Mouse (Mus musculus): Measurements from ENCODE around the gene Ly9. TPM values are rescaled to one million over a fixed set of nuclear protein-coding genes. Genes with fewer than 3 reads are reported as not detected.

Gene Ly9
- not detected in 2 replicates for polyA plus RNA-seq (2014; fragmentation: Nextera tagmentation; extraction: Ambion mirVana)

DNA sequence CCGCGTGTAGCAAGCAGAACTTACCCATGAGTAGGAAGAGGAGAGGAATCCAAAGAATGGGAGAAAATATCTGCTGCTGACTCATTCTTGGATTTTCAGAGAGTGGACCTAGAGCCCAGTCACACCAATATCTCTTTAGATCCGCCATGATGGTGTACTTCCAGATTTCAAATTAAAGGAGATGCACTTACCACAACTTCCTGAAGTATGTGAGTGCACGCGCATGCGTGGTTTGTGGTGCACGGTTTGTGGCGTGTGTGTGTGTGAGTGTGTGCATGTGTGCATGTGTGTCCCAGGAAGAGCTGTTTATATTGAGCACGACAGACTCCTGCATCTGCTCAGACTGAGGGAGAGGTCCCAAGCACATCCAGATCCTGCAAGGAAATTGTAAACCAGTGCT is at the start of gene Ly9:
Ly9 (minus strand) TSS at position 235 of the 400 bp plus-strand sequence.
- Histone ChIP-seq H3K9ac (ENCODE audit: low read depth, low read length) (no peak within 1 kb of the TSS), H3K9me3 (ENCODE audit: control insufficient read depth, low read length) (no peaks in the 10 kb centered on the region), H3K27me3 (ENCODE audit: control insufficient read depth, insufficient read depth, low read length) (no peaks in the 10 kb centered on the region), H3K27ac (ENCODE audit: low read depth, low read length) (no peak within 1 kb of the TSS), H3K4me1 (ENCODE audit: control insufficient read depth, insufficient read depth, low read length) (no peaks in the 10 kb centered on the region), H3K4me2 (replicated peaks; ENCODE audit: low read depth, low read length) (no peak within 1 kb of the TSS), H3K4me3 (ENCODE audit: low read length) (no peak within 1 kb of the TSS), H3K36me3 (ENCODE audit: control insufficient read depth, insufficient read depth, low read length) (no peaks in the 10 kb centered on the region)
- WGBS: 81% methylated on average over 9 of the region's 9 CpGs
- no peak for ATAC-seq (ENCODE audit: low FRiP score, low TSS enrichment)

DNA sequence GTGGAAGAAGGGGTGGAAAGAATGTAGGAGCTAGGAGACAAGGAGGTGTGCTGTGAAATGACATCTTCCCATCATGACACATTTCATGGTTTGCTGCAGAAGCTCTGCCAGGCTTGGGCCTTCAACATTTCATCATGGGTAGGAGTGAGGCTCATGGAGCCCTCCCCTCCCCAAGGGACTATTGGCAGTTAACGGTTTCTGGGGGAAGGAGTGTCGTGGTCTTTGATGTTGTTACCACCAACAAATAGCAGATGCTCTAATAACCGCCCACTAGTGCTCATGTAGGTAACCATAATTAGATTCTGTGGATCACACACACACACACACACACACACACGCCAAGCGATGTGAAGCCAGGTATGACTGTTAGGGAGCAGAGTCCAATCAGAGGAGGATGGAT is 45.5 kb upstream of the Ly9 start, which contains the start of gene Slamf7:
Slamf7 (minus strand) TSS at position 302 of the 400 bp plus-strand sequence.
- Histone ChIP-seq H3K9me3 (ENCODE audit: control insufficient read depth, low read length) (no peaks in the 10 kb centered on the region), H3K4me1 (ENCODE audit: control insufficient read depth, insufficient read depth, low read length) (no peaks in the 10 kb centered on the region), H3K36me3 (ENCODE audit: control insufficient read depth, insufficient read depth, low read length) (no peaks in the 10 kb centered on the region), H3K9ac (ENCODE audit: low read depth, low read length) (no peak within 1 kb of the TSS), H3K27ac (ENCODE audit: low read depth, low read length) (no peak within 1 kb of the TSS), H3K4me3 (ENCODE audit: low read length) (no peak within 1 kb of the TSS), H3K27me3 (ENCODE audit: control insufficient read depth, insufficient read depth, low read length) (no peaks in the 10 kb centered on the region), H3K4me2 (replicated peaks; ENCODE audit: low read depth, low read length) (no peak within 1 kb of the TSS)
- no peak for ATAC-seq (ENCODE audit: low FRiP score, low TSS enrichment)
- 86% methylated on average over 5 of the region's 5 CpGs for WGBS

DNA sequence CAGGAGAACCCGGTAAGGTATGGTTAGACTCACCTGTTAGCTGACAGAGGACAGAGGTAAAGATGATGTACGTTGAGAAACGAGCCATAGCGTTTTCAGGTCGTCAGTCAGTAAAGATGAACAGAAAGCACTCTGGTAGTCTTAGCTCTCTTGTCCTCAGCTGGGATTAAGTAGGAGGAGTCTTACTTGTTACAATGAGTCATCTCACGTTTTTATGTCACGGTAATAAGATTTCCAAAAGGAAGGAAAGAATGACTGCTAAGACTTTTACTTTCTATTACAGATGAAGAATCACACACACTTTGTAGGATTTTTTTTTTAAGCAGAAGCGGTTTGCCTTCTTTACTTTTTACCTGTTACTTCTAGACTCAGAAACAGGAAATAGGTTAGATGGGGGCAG is 41.6 kb upstream of the Ly9 start:
- Histone ChIP-seq H3K4me3 (ENCODE audit: low read length) (no peak overlapping the region), H3K4me1 (ENCODE audit: control insufficient read depth, insufficient read depth, low read length) (no peaks in the 10 kb centered on the region), H3K36me3 (ENCODE audit: control insufficient read depth, insufficient read depth, low read length) (no peaks in the 10 kb centered on the region), H3K27me3 (ENCODE audit: control insufficient read depth, insufficient read depth, low read length) (no peaks in the 10 kb centered on the region), H3K9ac (ENCODE audit: low read depth, low read length) (no peak overlapping the region), H3K27ac (ENCODE audit: low read depth, low read length) (no peak overlapping the region), H3K9me3 (ENCODE audit: control insufficient read depth, low read length) (no peaks in the 10 kb centered on the region), H3K4me2 (replicated peaks; ENCODE audit: low read depth, low read length) (no peak overlapping the region)
- 81% methylated on average over 8 of the region's 8 CpGs for WGBS
- ATAC-seq (ENCODE audit: low FRiP score, low TSS enrichment): no peak

DNA sequence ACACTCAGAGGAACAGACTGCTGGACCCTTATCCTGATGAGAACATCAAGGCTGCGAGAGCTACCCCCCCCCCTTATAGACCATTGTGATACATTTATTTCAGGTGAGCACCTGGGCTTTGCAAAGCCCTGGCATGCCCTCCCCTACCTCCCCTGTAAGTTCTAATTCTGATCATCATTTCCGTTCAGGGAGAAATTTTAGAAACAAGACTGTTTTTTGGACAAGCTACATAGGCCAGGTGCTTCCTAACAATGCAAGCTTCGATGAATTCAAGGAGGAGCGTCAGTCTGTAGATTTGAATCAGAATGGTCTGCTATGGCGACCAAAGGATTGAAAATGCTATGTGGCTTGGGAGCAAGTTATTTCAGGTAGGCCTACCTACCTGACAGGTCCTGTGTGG is 40.5 kb upstream of the Ly9 start:
- 85% methylated on average over 5 of the region's 5 CpGs for WGBS

DNA sequence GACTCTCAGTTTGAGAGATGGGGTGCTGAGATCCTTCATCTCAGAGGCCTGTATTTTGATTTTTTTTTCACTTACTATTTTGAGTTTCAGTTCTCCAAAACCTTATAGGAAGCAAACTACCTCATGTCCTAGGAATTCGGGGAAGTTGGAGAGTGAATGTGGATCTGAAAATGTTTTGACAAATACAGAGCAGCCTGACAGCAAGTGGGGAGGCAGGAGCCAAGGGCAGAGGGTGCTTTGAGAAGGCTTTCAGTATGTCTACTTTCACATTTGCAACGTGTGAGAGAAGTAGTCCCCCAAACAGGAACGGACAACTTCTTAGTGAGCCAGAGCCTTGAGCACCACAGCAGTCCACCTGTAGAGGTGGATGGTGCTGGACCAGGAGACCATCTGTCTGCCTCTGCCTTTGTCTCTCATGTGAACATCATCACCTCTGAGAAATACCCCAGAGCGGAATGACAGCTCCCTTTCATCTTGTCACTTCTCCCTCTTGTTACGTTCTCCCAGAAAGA is 39.3 kb upstream of the Ly9 start:
- Histone ChIP-seq H3K9ac (ENCODE audit: low read depth, low read length) (no peak overlapping the region), H3K9me3 (ENCODE audit: control insufficient read depth, low read length) (no peaks in the 10 kb centered on the region), H3K4me1 (ENCODE audit: control insufficient read depth, insufficient read depth, low read length) (no peaks in the 10 kb centered on the region), H3K4me3 (ENCODE audit: low read length) (no peak overlapping the region), H3K36me3 (ENCODE audit: control insufficient read depth, insufficient read depth, low read length) (no peaks in the 10 kb centered on the region), H3K27ac (ENCODE audit: low read depth, low read length) (no peak overlapping the region), H3K27me3 (ENCODE audit: control insufficient read depth, insufficient read depth, low read length) (no peaks in the 10 kb centered on the region), H3K4me2 (replicated peaks; ENCODE audit: low read depth, low read length) (no peak overlapping the region)
- 56% methylated on average over 5 of the region's 5 CpGs for WGBS
- no peak for ATAC-seq (ENCODE audit: low FRiP score, low TSS enrichment)

More for the DNA sequence above, 40.5 kb upstream of the Ly9 start:
- H3K4me3 ChIP-seq (ENCODE audit: low read length): no peak overlapping the region
- no peaks in the 10 kb centered on the region for H3K36me3 ChIP-seq (ENCODE audit: control insufficient read depth, insufficient read depth, low read length)
- no peaks in the 10 kb centered on the region for H3K27me3 ChIP-seq (ENCODE audit: control insufficient read depth, insufficient read depth, low read length)
- no peak overlapping the region for H3K9ac ChIP-seq (ENCODE audit: low read depth, low read length)
- no peak for ATAC-seq (ENCODE audit: low FRiP score, low TSS enrichment)
- H3K4me1 ChIP-seq (ENCODE audit: control insufficient read depth, insufficient read depth, low read length): no peaks in the 10 kb centered on the region
- H3K9me3 ChIP-seq (ENCODE audit: control insufficient read depth, low read length): no peaks in the 10 kb centered on the region
- H3K4me2 ChIP-seq (replicated peaks; ENCODE audit: low read depth, low read length): no peak overlapping the region
- no peak overlapping the region for H3K27ac ChIP-seq (ENCODE audit: low read depth, low read length)

- H3K9me3 ChIP-seq (ENCODE audit: control insufficient read depth, low read length): no peaks in the 10 kb centered on the region
- H3K36me3 ChIP-seq (ENCODE audit: control insufficient read depth, insufficient read depth, low read length): no peaks in the 10 kb centered on the region
- no peaks in the 10 kb centered on the region for H3K4me1 ChIP-seq (ENCODE audit: control insufficient read depth, insufficient read depth, low read length)
- WGBS: 70% methylated on average over 7 of the region's 7 CpGs
- no peak overlapping the region for H3K4me2 ChIP-seq (replicated peaks; ENCODE audit: low read depth, low read length)
- no peak overlapping the region for H3K4me3 ChIP-seq (ENCODE audit: low read length)
- H3K27me3 ChIP-seq (ENCODE audit: control insufficient read depth, insufficient read depth, low read length): no peaks in the 10 kb centered on the region
- no peak overlapping the region for H3K9ac ChIP-seq (ENCODE audit: low read depth, low read length)
- H3K27ac ChIP-seq (ENCODE audit: low read depth, low read length): no peak overlapping the region
- no peak for ATAC-seq (ENCODE audit: low FRiP score, low TSS enrichment)
These were observed 36.4 kb upstream of the Ly9 start for GRCm38 (mm10) chr1:171643612-171644011.

DNA sequence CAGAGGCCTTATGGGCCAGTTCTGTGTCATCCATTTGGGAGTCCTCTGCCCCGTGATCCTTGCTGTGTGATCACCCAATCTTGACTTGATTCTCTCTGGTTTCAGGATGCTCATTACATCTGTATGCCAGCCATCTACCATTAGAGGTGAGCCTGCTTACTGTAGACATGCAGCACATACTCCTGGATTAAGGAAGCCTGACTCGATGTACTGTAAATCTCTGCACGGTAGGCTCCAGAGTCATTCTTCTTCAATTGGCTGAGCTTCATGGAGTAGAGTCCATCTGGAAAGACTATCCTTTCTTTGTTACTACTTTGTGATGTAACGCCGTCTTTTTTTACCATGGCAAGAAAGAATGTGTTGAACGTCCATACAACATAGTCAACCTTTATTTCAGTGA is 33.6 kb upstream of the Ly9 start:
- H3K4me3 ChIP-seq (ENCODE audit: low read length): no peak overlapping the region
- no peaks in the 10 kb centered on the region for H3K36me3 ChIP-seq (ENCODE audit: control insufficient read depth, insufficient read depth, low read length)
- no peak overlapping the region for H3K4me2 ChIP-seq (replicated peaks; ENCODE audit: low read depth, low read length)
- ATAC-seq (ENCODE audit: low FRiP score, low TSS enrichment): no peak
- H3K4me1 ChIP-seq (ENCODE audit: control insufficient read depth, insufficient read depth, low read length): no peaks in the 10 kb centered on the region
- no peak overlapping the region for H3K27ac ChIP-seq (ENCODE audit: low read depth, low read length)
- no peaks in the 10 kb centered on the region for H3K9me3 ChIP-seq (ENCODE audit: control insufficient read depth, low read length)
- no peaks in the 10 kb centered on the region for H3K27me3 ChIP-seq (ENCODE audit: control insufficient read depth, insufficient read depth, low read length)
- WGBS: 93% methylated on average over 6 of the region's 6 CpGs
- no peak overlapping the region for H3K9ac ChIP-seq (ENCODE audit: low read depth, low read length)

DNA sequence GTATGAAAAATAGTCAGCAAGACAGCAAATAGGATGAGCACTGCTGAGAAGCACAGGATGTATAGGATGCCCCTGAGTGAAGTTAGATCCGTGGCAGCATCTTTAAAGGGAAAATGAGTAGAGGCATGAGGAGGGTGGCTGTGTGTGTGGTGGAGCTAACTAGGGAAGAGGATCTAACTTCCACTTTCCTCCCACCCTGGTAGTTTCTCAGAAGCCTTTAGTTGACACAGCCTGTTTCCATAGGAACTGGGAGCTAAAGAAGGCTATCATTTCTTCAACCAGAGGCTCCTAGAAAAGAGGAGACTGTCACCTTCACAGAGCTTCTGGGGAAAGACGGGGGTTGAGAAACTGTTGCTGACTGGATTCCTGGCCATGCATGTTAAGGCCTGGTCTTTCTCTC is 31.5 kb upstream of the Ly9 start:
- no peak overlapping the region for H3K4me3 ChIP-seq (ENCODE audit: low read length)
- no peaks in the 10 kb centered on the region for H3K36me3 ChIP-seq (ENCODE audit: control insufficient read depth, insufficient read depth, low read length)
- WGBS: 72% methylated on average over 2 of the region's 2 CpGs
- no peak overlapping the region for H3K4me2 ChIP-seq (replicated peaks; ENCODE audit: low read depth, low read length)
- no peaks in the 10 kb centered on the region for H3K27me3 ChIP-seq (ENCODE audit: control insufficient read depth, insufficient read depth, low read length)
- no peaks in the 10 kb centered on the region for H3K4me1 ChIP-seq (ENCODE audit: control insufficient read depth, insufficient read depth, low read length)
- H3K9ac ChIP-seq (ENCODE audit: low read depth, low read length): no peak overlapping the region
- no peaks in the 10 kb centered on the region for H3K9me3 ChIP-seq (ENCODE audit: control insufficient read depth, low read length)
- ATAC-seq (ENCODE audit: low FRiP score, low TSS enrichment): no peak
- no peak overlapping the region for H3K27ac ChIP-seq (ENCODE audit: low read depth, low read length)

DNA sequence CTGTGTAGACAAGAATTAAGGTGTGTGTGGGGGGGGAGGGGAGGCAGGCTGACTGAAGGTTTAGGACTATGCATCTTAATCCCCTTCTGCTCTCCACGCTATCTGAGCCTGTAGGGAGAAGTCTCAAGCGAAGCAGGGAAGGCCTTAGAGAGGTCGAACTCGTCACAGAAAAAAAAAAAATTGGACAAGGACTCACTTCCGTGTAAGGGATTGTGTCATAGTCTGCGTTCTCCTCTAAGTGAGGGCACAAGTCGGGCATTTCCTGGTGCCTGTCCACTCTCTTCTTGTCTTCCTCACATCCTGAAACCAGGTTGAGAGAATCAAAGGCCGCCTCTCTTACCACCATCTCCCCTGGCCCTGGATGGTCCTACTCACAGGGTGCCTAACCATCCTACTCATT is 29.9 kb upstream of the Ly9 start:
- Histone ChIP-seq H3K4me2 (replicated peaks; ENCODE audit: low read depth, low read length) (no peak overlapping the region), H3K27ac (ENCODE audit: low read depth, low read length) (no peak overlapping the region), H3K9me3 (ENCODE audit: control insufficient read depth, low read length) (no peaks in the 10 kb centered on the region), H3K4me3 (ENCODE audit: low read length) (no peak overlapping the region), H3K27me3 (ENCODE audit: control insufficient read depth, insufficient read depth, low read length) (no peaks in the 10 kb centered on the region), H3K36me3 (ENCODE audit: control insufficient read depth, insufficient read depth, low read length) (no peaks in the 10 kb centered on the region), H3K9ac (ENCODE audit: low read depth, low read length) (no peak overlapping the region), H3K4me1 (ENCODE audit: control insufficient read depth, insufficient read depth, low read length) (no peaks in the 10 kb centered on the region)
- ATAC-seq (ENCODE audit: low FRiP score, low TSS enrichment): no peak
- WGBS: 87% methylated on average over 8 of the region's 8 CpGs

All from kidney, embryonic 14.5 days (tissue).